In the genomic region with DNA sequence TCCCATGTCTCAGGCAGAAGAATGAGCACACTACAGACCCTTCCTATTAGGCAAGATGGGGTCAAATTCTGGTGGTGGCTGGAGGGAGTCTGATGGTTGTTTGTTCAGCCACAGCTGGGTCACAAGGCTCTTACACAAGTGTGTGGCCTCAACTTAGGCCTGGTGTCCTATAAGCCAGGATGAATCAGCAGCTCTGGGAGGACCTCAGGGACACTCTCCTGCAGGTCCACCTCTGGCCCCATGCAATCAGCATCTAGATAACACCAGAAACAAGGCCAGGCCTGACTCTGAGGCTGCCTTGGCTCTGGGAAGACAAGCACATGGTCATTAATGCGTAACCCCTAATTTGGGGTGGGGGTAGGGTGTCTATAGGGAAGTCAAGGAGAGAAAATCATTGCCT, we compare ENCODE assay signal across 19 mouse cellular contexts. TPM values are rescaled to one million over a fixed set of nuclear protein-coding genes. Genes with fewer than 3 reads are reported as not detected.
DNase-seq lines count a peak whose midpoint lies in the region; ATAC-seq lines count a peak whose summit lies in the region.
"Had no signal": no experiment of that assay in that cellular context is flagged by ENCODE, and none has a peak within 500 bp of the region (broad histone marks: within the 10 kb centered on the region; RNA-seq: fewer than 3 reads in every experiment).

No protein-coding gene starts in this region.

- H3K27me3 ChIP-seq in liver, embryonic 13.5 days: no peaks in the 10 kb centered on the region
- H3K27me3 ChIP-seq: embryonic facial prominence, embryonic 12.5 days; heart, embryonic 12.5 days; kidney, embryonic 15.5 days; limb, embryonic 15.5 days; neural tube, embryonic 13.5 days had no signal

- WGBS in liver, embryonic 13.5 days (ENCODE audit: insufficient replicate concordance): 63% methylated on average over 1 of the region's 1 CpGs

- H3K4me3 ChIP-seq in liver, embryonic 13.5 days (replicated peaks): no peak overlapping the region
- H3K4me3 ChIP-seq: embryonic facial prominence, embryonic 12.5 days; heart, embryonic 12.5 days; kidney, embryonic 15.5 days; limb, embryonic 15.5 days; neural tube, embryonic 13.5 days had no signal

- H3K27ac ChIP-seq in liver, embryonic 13.5 days: no peak overlapping the region
- H3K27ac ChIP-seq: embryonic facial prominence, embryonic 12.5 days; kidney, embryonic 15.5 days; limb, embryonic 15.5 days; neural tube, embryonic 13.5 days had no signal

- H3K36me3 ChIP-seq in liver, embryonic 13.5 days: no peaks in the 10 kb centered on the region
- H3K36me3 ChIP-seq: embryonic facial prominence, embryonic 12.5 days; heart, embryonic 12.5 days; kidney, embryonic 15.5 days; limb, embryonic 15.5 days; neural tube, embryonic 13.5 days had no signal

- DNase-seq in liver, embryonic 13.5 days: no peak
- DNase-seq in liver: no peak
- peak; percentile 81 for DNase-seq in adipocyte (ENCODE audit: low spot score)
- peak; percentile 51 for DNase-seq in lung, postnatal 36 days
- no peak for DNase-seq in embryo, embryonic 10.5 days (ENCODE audit: low spot score)
- no peak for DNase-seq in cerebellum, postnatal 14 days
- no peak for DNase-seq in right cerebral cortex, postnatal 14 days
- DNase-seq: cerebellum, postnatal 36 days; gastrocnemius, postnatal 14 days; heart, postnatal 36 days; retina, postnatal 1 day; thymus, postnatal 14 days had no signal

- H3K9ac ChIP-seq in liver, embryonic 13.5 days: no peak overlapping the region
- H3K9ac ChIP-seq: embryonic facial prominence, embryonic 12.5 days; heart, embryonic 12.5 days; kidney, embryonic 15.5 days; limb, embryonic 15.5 days; neural tube, embryonic 13.5 days had no signal

- H3K4me2 ChIP-seq in liver, embryonic 13.5 days: no peak overlapping the region
- H3K4me2 ChIP-seq: embryonic facial prominence, embryonic 12.5 days; heart, embryonic 12.5 days; kidney, embryonic 15.5 days; limb, embryonic 15.5 days; neural tube, embryonic 13.5 days had no signal

- no peaks in the 10 kb centered on the region for H3K9me3 ChIP-seq in liver, embryonic 13.5 days (replicated peaks)
- H3K9me3 ChIP-seq: embryonic facial prominence, embryonic 12.5 days; limb, embryonic 15.5 days had no signal

- ATAC-seq in liver, embryonic 13.5 days (ENCODE audit: low read depth): peak; percentile 51; the same call in 1 of the 2 replicates
- ATAC-seq in common myeloid progenitor, adult 5-6 weeks (replicated peaks; ENCODE audit: low read depth, poor library complexity, severe bottlenecking): 0 out of 2 replicates have a peak, but pooled peaks have one; percentile 25

- H3K4me1 ChIP-seq in liver, embryonic 13.5 days (replicated peaks): peaks cover 8% of the 10 kb centered on the region; the same call in 1 of the 2 replicates
- H3K4me1 ChIP-seq: embryonic facial prominence, embryonic 12.5 days; heart, embryonic 12.5 days; kidney, embryonic 15.5 days; limb, embryonic 15.5 days; neural tube, embryonic 13.5 days had no signal

RNA-seq across cellular contexts. Expression of a gene that starts 11.2 kb away (rescaled TPM):
- 1.1 and 1.5 TPM in 2 replicates for polyA plus RNA-seq in liver, embryonic 13.5 days (2015; fragmentation: Nextera tagmentation; extraction: Ambion mirVana)
- 5.2 and 11.0 TPM in 2 replicates for total RNA-seq in common myeloid progenitor, adult 5-6 weeks (2017)
- polyA plus RNA-seq: C2C12 had no signal

RNA-seq across cellular contexts. Expression of a gene that starts 39.5 kb away (rescaled TPM):
- polyA plus RNA-seq in liver, embryonic 13.5 days (2015; fragmentation: Nextera tagmentation; extraction: Ambion mirVana): 4.5 TPM in 2 replicates
- 4.3 and 6.0 TPM in 2 replicates for total RNA-seq in common myeloid progenitor, adult 5-6 weeks (2017)

Comparison
In these comparisons a context has a peak if more than half of its experiments do, and no peak if none do; other contexts are left out.
1. DNase-seq: peak in adipocyte (single experiment) and lung, postnatal 36 days (single experiment); none in liver, embryonic 13.5 days (single experiment), liver (single experiment), embryo, embryonic 10.5 days (single experiment), cerebellum, postnatal 14 days (0 of 2) and right cerebral cortex, postnatal 14 days (single experiment).